Mouse (Mus musculus): Measurements from ENCODE around the gene Emc3. TPM values are rescaled to one million over a fixed set of nuclear protein-coding genes. Genes with fewer than 3 reads are reported as not detected.

Gene Emc3
- polyA plus RNA-seq, 1 experiment from 2014 or later, result 47.5 TPM

- no peak overlapping the region for H3K27ac ChIP-seq
- peaks cover 45% of the 10 kb centered on the region for H3K27me3 ChIP-seq
- WGBS (ENCODE audit: insufficient replicate concordance), result 3% methylated on average over 54 of the region's 54 CpGs
- H3K4me3 ChIP-seq (replicated peaks), result peak overlapping the region; percentile 51
- ATAC-seq (ENCODE audit: low read depth) (peak; percentile 77), DNase-seq (peak; percentile 71)
- H3K4me2 ChIP-seq, result peak overlapping the region; percentile 72
- H3K9ac ChIP-seq, result peak overlapping the region; percentile 54
- no peaks in the 10 kb centered on the region for H3K9me3 ChIP-seq (replicated peaks)
- H3K4me1 ChIP-seq (replicated peaks), result peaks cover 14% of the 10 kb centered on the region
- H3K36me3 ChIP-seq, result peaks cover 11% of the 10 kb centered on the region; the same call in 1 of the 2 replicates
Measured at GRCm38 (mm10) chr6:113494258-113494788, 37.1 kb downstream of the Emc3 start.

- no peak for DNase-seq
- H3K27ac ChIP-seq, result no peak overlapping the region
- peaks cover 23% of the 10 kb centered on the region for H3K4me1 ChIP-seq (replicated peaks)
- no peak overlapping the region for H3K4me3 ChIP-seq (replicated peaks)
- H3K4me2 ChIP-seq, result no peak overlapping the region
- 72% methylated on average over 24 of the region's 24 CpGs for WGBS (ENCODE audit: insufficient replicate concordance)
- H3K36me3 ChIP-seq, result peaks cover 12% of the 10 kb centered on the region; the same call in 1 of the 2 replicates
- no peak overlapping the region for H3K9ac ChIP-seq
- peaks cover 29% of the 10 kb centered on the region for H3K27me3 ChIP-seq
- no peaks in the 10 kb centered on the region for H3K9me3 ChIP-seq (replicated peaks)
- ATAC-seq (ENCODE audit: low read depth), result no peak
Measured at GRCm38 (mm10) chr6:113492101-113492864, 39.2 kb downstream of the Emc3 start.

- ATAC-seq (ENCODE audit: low read depth) (no peak), DNase-seq (no peak)
- Histone ChIP-seq H3K9ac (no peak overlapping the region), H3K36me3 (peaks cover 12% of the 10 kb centered on the region; the same call in 1 of the 2 replicates), H3K4me1 (replicated peaks) (peaks cover 29% of the 10 kb centered on the region), H3K9me3 (replicated peaks) (no peaks in the 10 kb centered on the region), H3K27ac (no peak overlapping the region), H3K27me3 (peaks cover under 1% of the 10 kb centered on the region; the same call in 1 of the 2 replicates), H3K4me3 (replicated peaks) (no peak overlapping the region), H3K4me2 (no peak overlapping the region)
- WGBS (ENCODE audit: insufficient replicate concordance), result 83% methylated on average over 14 of the region's 14 CpGs
Measured at GRCm38 (mm10) chr6:113489410-113489809, 42.0 kb downstream of the Emc3 start.

GRCm38 (mm10) chr6:113487125-113487576, 44.3 kb downstream of the Emc3 start:
- ATAC-seq (ENCODE audit: low read depth) (no peak), DNase-seq (no peak)
- Histone ChIP-seq H3K9ac (no peak overlapping the region), H3K36me3 (peaks cover 12% of the 10 kb centered on the region; the same call in 1 of the 2 replicates), H3K4me1 (replicated peaks) (peaks cover 42% of the 10 kb centered on the region), H3K4me2 (no peak overlapping the region), H3K27me3 (peaks cover 6% of the 10 kb centered on the region), H3K27ac (peak overlapping the region; percentile 41; the same call in 1 of the 2 replicates), H3K4me3 (replicated peaks) (no peak overlapping the region), H3K9me3 (replicated peaks) (no peaks in the 10 kb centered on the region)
- WGBS (ENCODE audit: insufficient replicate concordance), result 44% methylated on average over 7 of the region's 7 CpGs

- Histone ChIP-seq H3K36me3 (no peaks in the 10 kb centered on the region), H3K4me3 (replicated peaks) (peak overlapping the region; percentile 73), H3K27ac (peak overlapping the region; percentile 76), H3K4me1 (replicated peaks) (peaks cover 48% of the 10 kb centered on the region), H3K27me3 (peaks cover 37% of the 10 kb centered on the region), H3K4me2 (peak overlapping the region; percentile 99), H3K9me3 (replicated peaks) (no peaks in the 10 kb centered on the region), H3K9ac (peak overlapping the region; percentile 79)
- WGBS (ENCODE audit: insufficient replicate concordance), result 14% methylated on average over 10 of the region's 10 CpGs
- DNase-seq (no peak), ATAC-seq (ENCODE audit: low read depth) (peak; percentile 10; the same call in 1 of the 2 replicates)
Measured at GRCm38 (mm10) chr6:113483729-113484128, 47.7 kb downstream of the Emc3 start.

- H3K36me3 ChIP-seq, result no peaks in the 10 kb centered on the region
- DNase-seq (peak; percentile 94), ATAC-seq (ENCODE audit: low read depth) (peak; percentile 97)
- peak within 1 kb of the TSS; percentile 79 for H3K9ac ChIP-seq
- peaks cover 48% of the 10 kb centered on the region for H3K4me1 ChIP-seq (replicated peaks)
- peak within 1 kb of the TSS; percentile 76 for H3K27ac ChIP-seq
- peak within 1 kb of the TSS; percentile 73 for H3K4me3 ChIP-seq (replicated peaks)
- under 1% methylated on average over 26 of the region's 26 CpGs for WGBS (ENCODE audit: insufficient replicate concordance)
- H3K9me3 ChIP-seq (replicated peaks), result no peaks in the 10 kb centered on the region
- H3K4me2 ChIP-seq, result peak within 1 kb of the TSS; percentile 99
- H3K27me3 ChIP-seq, result peaks cover 43% of the 10 kb centered on the region
Measured at GRCm38 (mm10) chr6:113483100-113483615, 48.3 kb downstream of the Emc3 start, which contains the start of gene Creld1. Gene Creld1 (plus strand): TSS chr6:113483297.

- Histone ChIP-seq H3K4me3 (replicated peaks) (peak overlapping the region; percentile 73), H3K4me1 (replicated peaks) (peaks cover 42% of the 10 kb centered on the region), H3K27ac (peak overlapping the region; percentile 68), H3K4me2 (peak overlapping the region; percentile 99), H3K36me3 (no peaks in the 10 kb centered on the region), H3K9ac (peak overlapping the region; percentile 75), H3K9me3 (replicated peaks) (no peaks in the 10 kb centered on the region), H3K27me3 (peaks cover 43% of the 10 kb centered on the region)
- DNase-seq, result no peak
- ATAC-seq (ENCODE audit: low read depth), result peak; percentile 46
- WGBS (ENCODE audit: insufficient replicate concordance), result 2% methylated on average over 65 of the region's 65 CpGs
Measured at GRCm38 (mm10) chr6:113482477-113483099, 48.9 kb downstream of the Emc3 start.

GRCm38 (mm10) chr6:113480555-113481373, 50.7 kb downstream of the Emc3 start:
- WGBS (ENCODE audit: insufficient replicate concordance), result 68% methylated on average over 18 of the region's 18 CpGs
- H3K4me1 ChIP-seq (replicated peaks), result peaks cover 30% of the 10 kb centered on the region
- no peak for ATAC-seq (ENCODE audit: low read depth)
- H3K9me3 ChIP-seq (replicated peaks), result no peaks in the 10 kb centered on the region
- H3K4me2 ChIP-seq, result no peak overlapping the region
- H3K36me3 ChIP-seq, result no peaks in the 10 kb centered on the region
- DNase-seq, result no peak
- no peak overlapping the region for H3K27ac ChIP-seq
- H3K4me3 ChIP-seq (replicated peaks), result no peak overlapping the region
- peaks cover 57% of the 10 kb centered on the region for H3K27me3 ChIP-seq
- H3K9ac ChIP-seq, result no peak overlapping the region

GRCm38 (mm10) chr6:113478906-113479305, 52.5 kb downstream of the Emc3 start:
- WGBS (ENCODE audit: insufficient replicate concordance), result 73% methylated on average over 10 of the region's 10 CpGs
- H3K36me3 ChIP-seq, result no peaks in the 10 kb centered on the region
- H3K4me2 ChIP-seq, result no peak overlapping the region
- ATAC-seq (ENCODE audit: low read depth), result no peak
- H3K9ac ChIP-seq, result no peak overlapping the region
- peaks cover 59% of the 10 kb centered on the region for H3K27me3 ChIP-seq
- H3K4me1 ChIP-seq (replicated peaks), result peaks cover 19% of the 10 kb centered on the region
- H3K27ac ChIP-seq, result no peak overlapping the region
- no peaks in the 10 kb centered on the region for H3K9me3 ChIP-seq (replicated peaks)
- DNase-seq, result no peak
- no peak overlapping the region for H3K4me3 ChIP-seq (replicated peaks)

GRCm38 (mm10) chr6:113477353-113477752, 54.1 kb downstream of the Emc3 start:
- Histone ChIP-seq H3K9ac (no peak overlapping the region), H3K27ac (no peak overlapping the region), H3K4me1 (replicated peaks) (peaks cover 8% of the 10 kb centered on the region), H3K4me3 (replicated peaks) (no peak overlapping the region), H3K27me3 (peaks cover 56% of the 10 kb centered on the region), H3K4me2 (no peak overlapping the region), H3K9me3 (replicated peaks) (no peaks in the 10 kb centered on the region), H3K36me3 (no peaks in the 10 kb centered on the region)
- ATAC-seq (ENCODE audit: low read depth) (no peak), DNase-seq (no peak)
- 33% methylated on average over 7 of the region's 7 CpGs for WGBS (ENCODE audit: insufficient replicate concordance)
